Mouse (Mus musculus) frontal cortex, postnatal 36 days (tissue): ENCODE results near the gene Gm11541.

Source experiments
- DNase-seq, 2 experiments: peaks; one replicate each; pipeline ENCODE4 v3.0.0; 2022; ENCODE audit warnings: low spot score in 2 of 2

Gene Gm11541

DNA sequence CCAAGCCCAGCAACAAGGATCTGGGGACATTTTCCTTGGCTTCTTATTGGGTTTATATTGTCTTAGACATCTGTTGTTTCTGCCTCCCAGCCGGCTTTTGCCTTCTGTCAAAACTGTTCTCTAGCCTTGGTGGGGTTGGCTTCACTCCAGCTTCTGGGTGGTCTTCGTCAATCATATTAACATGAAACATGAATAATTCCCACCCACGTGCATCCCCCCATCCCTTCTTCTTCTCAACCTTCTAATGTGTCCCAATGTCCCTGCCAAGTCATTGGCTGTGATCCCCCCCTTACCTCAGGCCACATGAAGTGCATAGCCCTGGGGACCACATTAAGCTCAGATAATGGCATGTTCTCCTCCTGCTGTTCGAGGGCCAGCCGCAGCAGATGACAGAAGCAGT, at the start of gene Gm11541:
Gene Gm11541, minus strand, starts transcription at position 28 of the 400 bp plus-strand sequence.
- DNase-seq, result no peak

DNA sequence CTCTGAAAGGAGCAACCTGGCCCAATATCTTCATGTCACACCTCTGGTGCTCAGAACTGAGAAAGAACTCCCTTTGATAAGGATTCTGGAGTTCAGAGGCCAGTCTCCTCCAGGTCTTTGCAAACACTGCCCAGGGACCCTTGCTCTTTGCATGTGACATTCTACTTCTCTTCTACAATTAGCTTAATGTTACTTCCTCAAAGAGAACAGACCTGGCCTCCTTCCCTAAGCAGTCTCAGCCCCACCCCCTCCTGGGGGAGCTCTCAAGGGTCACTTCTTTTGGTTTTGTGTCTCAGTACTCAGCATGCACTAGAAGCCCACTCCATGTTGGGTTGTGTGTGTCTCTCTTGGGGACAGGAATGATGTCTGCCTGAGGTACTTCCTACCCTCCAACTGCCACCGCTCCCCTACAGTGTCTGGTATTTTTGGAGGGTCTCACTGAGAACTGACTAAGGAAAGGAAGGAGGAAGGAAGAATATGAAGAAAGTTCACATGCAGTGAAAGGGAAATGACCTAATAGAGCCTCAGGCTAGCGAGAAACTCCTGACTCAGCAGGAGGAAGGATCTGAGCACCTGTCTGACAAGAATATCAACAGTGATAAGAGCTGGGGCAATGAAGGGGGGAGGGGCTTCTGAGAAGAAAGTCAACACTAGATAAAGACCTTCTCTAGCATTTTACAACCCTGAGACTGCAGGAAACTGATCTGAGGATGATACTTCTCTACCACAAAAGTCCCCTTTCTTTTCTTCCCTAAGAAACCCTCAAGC, 48.8 kb upstream of the Gm11541 start:
- no peak for DNase-seq

DNA sequence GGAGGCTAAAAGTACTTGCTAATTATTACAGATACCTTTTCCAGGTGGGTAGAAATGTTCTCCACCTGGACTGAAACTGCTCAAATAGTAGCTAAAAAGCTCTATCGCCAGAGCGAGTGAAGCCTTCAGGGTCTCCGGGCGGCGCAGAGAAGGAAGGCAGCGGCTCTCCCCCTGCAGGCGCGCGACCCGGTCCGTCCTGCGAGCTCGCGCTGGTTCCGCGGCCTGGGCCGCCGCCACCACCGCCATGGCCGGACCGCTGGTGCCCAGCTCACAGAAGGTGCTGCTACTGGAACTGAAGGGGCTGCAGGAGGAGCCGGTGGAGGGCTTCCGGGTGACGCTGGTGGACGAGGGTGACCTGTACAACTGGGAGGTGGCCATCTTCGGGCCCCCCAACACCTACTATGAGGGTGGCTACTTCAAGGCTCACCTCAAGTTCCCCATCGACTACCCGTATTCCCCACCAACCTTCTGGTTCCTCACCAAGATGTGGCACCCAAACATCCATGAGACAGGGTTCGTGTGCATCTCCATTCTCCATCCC, 37.5 kb upstream of the Gm11541 start, which contains the start of gene Cdc34b:
Gene Cdc34b, plus strand, starts transcription at position 51 of the 541 bp plus-strand sequence.
- DNase-seq, result no peak

GRCm38 (mm10) chr11:94735746-94736145, 31.4 kb upstream of the Gm11541 start:
- DNase-seq, result no peak

- no peak for DNase-seq
Observed at GRCm38 (mm10) chr11:94732773-94733172, 28.5 kb upstream of the Gm11541 start.

- no peak for DNase-seq
Observed at GRCm38 (mm10) chr11:94731229-94731628, 26.9 kb upstream of the Gm11541 start.

GRCm38 (mm10) chr11:94730261-94730660, 26.0 kb upstream of the Gm11541 start:
- peak; percentile 67 to 70 for DNase-seq

GRCm38 (mm10) chr11:94729565-94729964, 25.3 kb upstream of the Gm11541 start:
- no peak for DNase-seq

DNA sequence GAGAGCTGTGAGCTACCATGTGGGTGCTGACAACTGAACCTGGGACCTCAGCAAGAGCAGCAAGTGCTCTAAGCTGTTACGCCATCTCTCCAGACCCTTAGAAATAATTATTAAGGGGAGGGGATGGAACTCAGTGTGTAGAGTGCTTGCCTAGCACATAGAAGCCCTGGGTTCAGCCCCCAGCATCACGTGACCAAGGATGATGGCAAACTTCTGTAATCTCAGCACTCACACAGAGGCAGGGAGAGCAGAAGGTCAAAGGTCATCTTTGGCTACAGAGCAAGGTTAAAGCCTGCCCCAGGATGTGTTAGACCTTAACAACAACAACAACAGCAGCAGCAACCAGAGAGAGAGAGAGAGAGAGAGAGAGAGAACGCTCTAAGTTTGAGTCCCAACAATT, 24.2 kb upstream of the Gm11541 start:
- no peak for DNase-seq

GRCm38 (mm10) chr11:94727306-94727705, 23.0 kb upstream of the Gm11541 start:
- DNase-seq, result no peak

GRCm38 (mm10) chr11:94719216-94719615, 14.9 kb upstream of the Gm11541 start:
- DNase-seq, result no peak

DNA sequence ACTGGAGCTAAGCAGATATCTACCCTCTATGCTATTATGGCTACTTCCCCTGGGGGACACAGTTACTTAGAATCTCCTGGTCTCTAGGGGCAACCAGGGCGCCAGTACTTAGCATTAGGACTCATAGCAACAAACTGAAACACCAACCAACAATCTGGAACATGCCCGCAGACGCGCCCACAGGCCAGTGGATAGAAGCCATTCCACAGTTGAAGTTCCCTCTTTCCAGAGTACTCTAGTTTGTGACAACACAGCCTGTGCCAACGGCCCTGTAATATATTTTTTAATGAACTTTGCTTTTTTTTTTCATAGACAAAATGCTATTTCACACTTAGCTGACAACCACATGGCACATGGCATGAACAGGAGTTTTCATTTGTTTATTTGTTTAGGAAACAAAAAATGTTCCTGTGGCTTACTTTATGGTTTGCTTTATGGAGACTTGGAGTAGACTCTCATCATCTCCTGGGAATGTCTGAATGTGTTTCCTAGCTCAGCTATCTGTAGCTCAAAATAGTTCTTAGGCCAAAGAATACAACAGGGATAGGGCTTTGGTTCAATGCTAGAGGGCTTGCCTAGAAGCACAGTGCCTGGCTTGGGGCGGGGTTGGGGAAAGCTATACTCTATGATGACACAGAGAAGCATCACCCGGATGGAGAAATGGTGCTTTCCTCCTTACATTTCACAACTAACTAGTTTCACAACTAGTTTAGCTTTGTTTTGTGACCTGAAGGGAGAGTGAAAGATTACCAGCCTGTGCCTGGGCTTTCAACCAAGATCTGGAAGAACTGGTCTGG, 14.0 kb upstream of the Gm11541 start:
- DNase-seq, result no peak

GRCm38 (mm10) chr11:94717239-94717638, 12.9 kb upstream of the Gm11541 start:
- no peak for DNase-seq

- DNase-seq, result no peak
Observed at GRCm38 (mm10) chr11:94716754-94717153, 12.5 kb upstream of the Gm11541 start.

DNA sequence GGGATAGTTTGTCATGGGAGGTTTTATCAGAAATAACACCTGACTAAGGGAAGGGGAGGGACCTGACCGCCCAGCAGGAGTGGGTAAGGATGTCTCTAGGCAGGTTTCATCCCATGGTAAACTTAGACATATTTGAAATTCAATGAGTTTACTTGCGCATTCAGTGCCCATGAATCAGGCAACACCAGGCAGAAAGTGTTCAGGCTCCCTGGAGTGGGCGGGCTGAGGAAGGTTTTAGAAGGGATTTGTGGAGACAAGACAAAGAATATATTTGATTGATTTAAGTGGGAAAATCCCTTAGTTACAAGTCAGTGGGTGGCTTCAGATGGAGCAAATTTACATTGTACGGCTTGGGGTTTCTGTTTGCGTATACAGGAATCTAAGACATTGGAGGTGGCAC, 11.3 kb upstream of the Gm11541 start:
- peak; percentile 33 to 34 for DNase-seq

DNA sequence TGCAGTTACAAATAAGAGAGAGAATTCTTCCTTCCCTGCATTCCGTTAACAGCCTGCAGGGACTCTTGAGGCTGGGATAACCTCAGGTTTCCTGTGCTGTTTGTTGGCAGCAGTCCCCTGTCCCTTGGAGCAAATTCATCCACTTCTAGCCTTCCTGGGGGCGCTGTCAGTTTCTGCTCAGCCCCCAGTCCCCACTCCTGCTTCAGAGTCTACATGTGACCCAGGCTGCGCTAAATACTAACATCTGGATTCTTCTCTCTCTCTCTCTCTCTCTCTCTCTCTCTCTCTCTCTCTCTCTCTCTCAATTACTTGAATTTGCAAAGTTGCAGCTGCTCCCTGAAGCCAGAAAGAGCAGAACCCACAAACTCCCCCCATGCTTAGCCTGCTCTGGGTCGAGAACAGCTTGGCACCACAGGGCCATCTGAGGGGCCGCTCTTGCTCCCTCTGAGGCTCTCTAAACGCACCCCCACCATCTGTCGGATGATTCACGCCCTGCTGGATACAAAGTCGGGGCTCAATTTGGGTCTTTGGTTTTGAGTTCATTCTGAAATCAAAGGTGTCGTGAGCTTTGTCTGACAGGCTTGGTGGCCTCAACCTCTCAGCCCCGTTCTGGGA, 9.1 kb upstream of the Gm11541 start:
- no peak for DNase-seq

DNA sequence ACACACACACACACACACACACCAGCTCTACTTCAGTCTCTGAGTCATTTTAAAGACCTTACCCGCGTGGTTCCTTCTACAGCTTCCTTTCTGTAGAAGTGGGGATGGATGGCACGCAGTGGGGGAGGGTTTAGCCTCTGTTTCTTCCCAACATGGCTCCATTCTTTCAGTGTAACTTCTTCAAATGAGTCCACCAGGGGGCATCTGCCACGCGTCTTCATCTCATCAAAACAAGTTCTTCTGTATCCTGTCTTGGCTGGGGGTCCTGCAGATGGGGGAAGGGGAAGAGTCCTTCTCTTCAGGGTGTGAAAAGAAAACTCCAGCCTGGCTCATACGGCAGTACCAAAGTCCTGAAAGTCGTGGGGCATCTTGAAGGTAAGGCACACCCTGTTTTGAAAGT, 279 bp downstream of the Gm11541 start:
- DNase-seq, result no peak

DNA sequence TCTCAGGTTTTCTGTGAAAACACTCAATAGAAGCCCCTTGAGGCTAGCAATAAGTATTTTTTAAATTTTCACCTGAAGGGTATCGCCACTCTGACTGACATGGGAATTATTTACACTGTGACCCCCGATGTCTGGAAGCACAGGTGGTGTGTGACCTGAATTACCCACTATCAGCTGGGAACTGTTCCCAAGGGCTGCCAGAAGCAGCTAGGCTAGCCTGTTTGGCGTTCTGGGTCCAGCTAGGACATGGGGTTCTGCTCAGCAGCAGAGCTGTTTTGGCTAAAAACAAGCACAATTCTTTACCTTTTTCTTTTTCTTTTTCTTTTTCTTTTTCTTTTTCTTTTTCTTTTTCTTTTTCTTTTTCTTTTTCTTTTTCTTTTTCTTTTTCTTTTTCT, 2.1 kb downstream of the Gm11541 start:
- no peak for DNase-seq

DNA sequence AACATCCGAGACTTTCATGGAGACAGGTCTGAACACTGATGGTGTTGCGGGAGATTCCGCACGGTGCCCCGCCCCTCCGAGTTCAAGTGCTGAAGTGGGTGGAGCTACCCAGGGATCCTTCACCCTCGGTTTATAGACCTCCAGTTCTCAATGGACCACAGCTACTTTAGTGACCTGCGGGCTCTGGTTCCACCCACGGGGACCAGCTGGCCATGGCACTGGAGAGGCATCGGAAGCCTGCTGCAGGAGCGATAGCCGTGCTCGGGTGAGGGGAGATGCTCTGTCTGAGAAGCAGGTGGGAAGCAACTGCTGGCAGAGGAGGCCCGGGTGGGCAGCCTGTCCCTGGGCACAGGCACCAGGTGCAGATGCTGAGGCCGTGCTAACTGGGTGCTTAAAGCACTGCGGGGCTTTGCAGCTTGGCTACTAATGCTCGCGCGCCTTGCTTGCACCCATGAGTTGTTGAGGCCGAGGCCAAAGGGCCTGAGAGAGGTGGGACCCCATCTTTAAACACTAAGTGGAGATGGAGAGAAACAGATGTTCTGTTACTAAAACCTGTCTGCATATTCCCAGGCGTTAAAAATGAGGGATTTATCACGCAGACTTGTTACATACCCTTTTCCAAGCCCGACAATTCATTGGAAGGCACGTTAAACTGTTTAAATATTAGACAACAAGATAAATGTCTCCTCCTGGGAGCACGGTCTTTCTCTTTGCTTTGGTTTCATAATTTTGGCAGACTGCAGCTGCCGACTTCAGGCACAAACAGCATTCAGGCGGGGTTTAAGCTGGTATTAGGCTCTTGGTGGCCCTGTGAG, 2.7 kb downstream of the Gm11541 start:
- no peak for DNase-seq

- no peak for DNase-seq
Observed at GRCm38 (mm10) chr11:94699399-94699798, 4.9 kb downstream of the Gm11541 start.

GRCm38 (mm10) chr11:94697703-94698464, 6.4 kb downstream of the Gm11541 start:
- DNase-seq, result no peak
